Mouse (Mus musculus): ENCODE measurements around the gene Atp6v1g1.

- no peak for TF ChIP-seq CTCF (conservative IDR thresholded peaks at IDR 0.05; ENCODE audit: low read length)
- no peak for TF ChIP-seq NANOG (IDR thresholded peaks at IDR 0.05; ENCODE audit: borderline replicate concordance, low read length)
- no peak for TF ChIP-seq POU5F1 (IDR thresholded peaks at IDR 0.05; ENCODE audit: borderline replicate concordance, low read length)
Measured at GRCm38 (mm10) chr4:63548491-63548890, 3.9 kb downstream of the Atp6v1g1 start.
